In the genomic region with DNA sequence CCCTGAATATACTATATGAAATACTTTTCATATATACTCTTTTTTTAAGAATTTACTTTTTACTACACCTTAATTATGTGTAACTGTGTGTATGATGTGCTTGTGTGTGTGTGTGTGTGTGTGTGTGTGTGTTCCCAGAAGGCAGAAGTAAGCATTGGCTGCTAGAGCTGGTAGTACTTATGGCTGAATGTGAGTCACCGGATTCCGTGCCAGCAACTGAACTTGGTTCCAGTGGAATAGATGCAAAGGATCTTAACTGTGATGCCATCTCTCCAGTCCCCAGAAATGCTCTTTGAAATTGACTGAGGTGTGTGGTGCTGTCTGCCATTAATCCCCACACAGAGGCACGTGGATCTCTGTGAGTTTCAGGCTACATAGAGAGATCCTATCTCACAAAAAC, we compare ENCODE assay signal across 14 mouse cellular contexts.
DNase-seq lines count a peak whose midpoint lies in the region; ATAC-seq lines count a peak whose summit lies in the region.
"Had no signal": no experiment of that assay in that cellular context is flagged by ENCODE, and none has a peak within 500 bp of the region (broad histone marks: within the 10 kb centered on the region; RNA-seq: fewer than 3 reads in every experiment).

No protein-coding gene starts in this region.

- intact Hi-C loops in left cerebral cortex, postnatal 10 days (cut with DNase I): loop anchor here (5.0 kb wide), 2 partner anchors 58 to 112 kb away; a partner anchor contains a TSS

- peak; percentile 23 for DNase-seq in cerebellum, adult 11 months
- peak; percentile 67 to 69 for DNase-seq in left cerebral cortex, adult 18-20 months (ENCODE audit: low spot score in 2 of 2)
- DNase-seq in left cerebral cortex, postnatal 10 days (ENCODE audit: extremely low spot score in 1 of 2, low spot score in 2 of 2): no peak
- DNase-seq in cerebellum, postnatal 36 days: peak; percentile 47 to 65
- DNase-seq in right cerebral cortex, postnatal 25 days: peak; percentile 52
- DNase-seq in thymus, postnatal 14 days: no peak
- no peak for DNase-seq in natural killer cell, adult 2 months (ENCODE audit: low spot score in 2 of 2)
- DNase-seq: adrenal gland, adult 8-10 months; B cell, adult 2 months; heart, postnatal 10 days; kidney, adult 11 months; lung, postnatal 4 days had no signal

- no peak for ATAC-seq in cerebellum, adult (ENCODE audit: insufficient number of reproducible peaks, low FRiP score, low TSS enrichment)
- ATAC-seq: liver, embryonic 12.5 days had no signal

Comparison
In these comparisons a context has a peak if more than half of its experiments do, and no peak if none do; other contexts are left out.
1. DNase-seq: peak in cerebellum, adult 11 months (single experiment), left cerebral cortex, adult 18-20 months (2 of 2), cerebellum, postnatal 36 days (2 of 2) and right cerebral cortex, postnatal 25 days (single experiment); none in left cerebral cortex, postnatal 10 days (0 of 2), thymus, postnatal 14 days (single experiment) and natural killer cell, adult 2 months (0 of 2).